Mouse (Mus musculus): ENCODE data around the gene Tmigd3.
A peak's percentile ranks its signal among the peaks of the same experiment; 100 is the strongest.
"Not testable (repeated sequence)": the region's sequence is repeated elsewhere in the genome, so short reads cannot be mapped to it uniquely, and the experiment has no call there.

Gene Tmigd3

DNA sequence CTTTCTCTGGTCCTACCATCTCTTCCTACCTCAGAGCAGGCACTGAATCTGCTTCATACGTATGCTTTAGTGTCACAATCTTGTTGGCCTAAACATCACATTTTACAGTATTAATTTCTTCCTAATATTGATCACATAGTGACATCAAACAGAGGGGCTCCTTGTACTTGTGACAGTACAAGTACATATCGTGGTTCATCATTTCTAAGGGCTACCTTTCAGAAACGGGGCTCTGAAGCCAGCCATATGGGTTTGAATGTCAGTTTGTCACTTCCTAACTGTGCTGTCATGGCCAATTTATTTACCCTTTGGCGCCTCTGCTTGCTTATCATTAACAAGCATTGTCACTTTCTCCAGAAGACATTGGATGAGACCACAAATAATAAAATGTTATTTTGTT, 30.8 kb downstream of the Tmigd3 start:
- no peak for DNase-seq (ENCODE audit: low spot score in 2 of 2)

DNA sequence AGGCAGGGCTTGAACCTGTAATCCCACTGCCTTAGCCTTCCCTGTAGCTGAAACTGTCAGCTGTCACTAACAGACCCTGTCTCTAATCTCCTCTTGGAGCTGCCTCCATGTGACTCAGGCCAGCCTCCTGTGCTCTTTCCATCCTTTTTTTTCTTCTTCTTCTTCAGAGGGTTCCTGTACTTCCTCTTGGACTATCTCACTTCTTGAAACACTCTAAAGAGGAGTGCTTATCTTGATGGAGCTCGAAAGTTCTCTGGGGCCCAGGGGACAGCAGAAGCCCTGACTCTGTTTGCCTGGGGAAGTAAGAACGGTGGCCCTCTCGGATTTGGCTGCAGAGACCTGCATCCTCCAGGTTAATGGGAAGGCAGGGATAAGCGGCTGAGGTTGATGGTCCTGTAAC, 33.5 kb downstream of the Tmigd3 start:
- no peak for DNase-seq (ENCODE audit: low spot score in 2 of 2)

DNA sequence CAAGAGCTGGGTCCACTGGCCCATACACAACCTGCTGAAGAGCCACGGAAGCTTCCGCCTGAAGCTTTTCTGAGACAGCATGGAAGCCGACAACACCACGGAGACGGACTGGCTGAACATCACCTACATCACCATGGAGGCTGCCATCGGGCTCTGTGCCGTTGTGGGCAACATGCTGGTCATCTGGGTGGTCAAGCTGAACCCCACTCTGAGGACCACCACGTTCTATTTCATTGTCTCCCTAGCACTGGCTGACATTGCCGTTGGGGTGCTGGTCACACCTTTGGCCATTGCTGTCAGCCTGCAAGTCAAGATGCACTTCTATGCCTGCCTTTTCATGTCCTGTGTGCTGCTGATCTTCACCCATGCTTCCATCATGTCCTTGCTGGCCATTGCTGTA, 34.0 kb downstream of the Tmigd3 start:
- no peak for DNase-seq (ENCODE audit: low spot score in 2 of 2)

DNA sequence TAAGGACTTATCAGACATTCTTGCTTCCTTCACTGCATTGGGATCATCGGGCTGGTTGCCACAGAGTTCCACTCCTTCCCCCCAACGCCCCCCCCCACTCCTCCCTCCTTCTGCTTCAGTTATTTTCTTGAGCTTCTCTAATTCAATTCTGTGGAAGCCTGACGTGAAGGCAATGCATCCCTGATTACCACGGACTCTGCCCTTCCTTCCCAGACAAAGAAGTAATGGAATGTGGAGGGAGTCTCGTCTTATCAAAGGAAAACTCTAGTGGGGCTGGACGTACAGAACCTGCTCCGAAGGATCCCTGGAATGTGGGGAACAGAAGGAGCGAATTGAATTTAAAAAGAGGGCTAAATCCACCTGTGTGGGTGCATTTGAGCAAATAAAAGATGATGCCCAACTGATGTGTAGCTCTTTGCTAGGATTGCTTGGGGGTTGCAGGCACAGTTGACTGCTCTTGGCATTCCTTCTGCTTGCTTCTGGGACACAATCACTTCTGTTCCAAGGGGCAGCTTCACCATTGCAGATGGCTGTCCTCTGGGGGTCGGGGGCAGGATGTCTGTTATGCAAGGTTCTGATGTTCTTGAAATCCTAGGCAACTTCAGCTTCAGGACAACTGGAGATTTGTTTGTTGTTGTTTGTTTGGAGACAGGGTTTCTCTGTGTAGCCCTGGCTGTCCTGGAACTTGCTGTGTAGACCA, 37.4 kb downstream of the Tmigd3 start:
- peak in 1 of 2 experiments; percentile 10 for DNase-seq (ENCODE audit: low spot score in 2 of 2)

DNA sequence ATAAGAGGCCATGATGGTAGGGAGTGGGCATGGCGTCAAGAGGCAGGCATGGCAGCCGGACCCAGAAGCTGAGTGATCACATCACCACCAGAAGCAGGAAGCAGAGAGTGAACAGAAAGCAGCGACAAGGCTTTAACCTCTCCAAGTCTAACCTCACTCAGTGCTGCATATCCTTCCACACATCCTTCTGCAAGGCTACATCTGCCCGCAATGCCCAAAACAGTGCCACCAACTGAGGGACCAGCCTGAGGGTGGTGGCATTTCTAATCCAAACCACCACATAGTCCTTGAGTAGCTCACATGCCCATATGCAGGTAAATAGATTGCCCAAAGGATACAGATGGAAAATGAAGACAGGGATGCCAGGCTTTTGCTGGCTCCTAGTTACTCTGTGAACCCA, 38.3 kb downstream of the Tmigd3 start:
- peak in 1 of 2 experiments; percentile 10 for DNase-seq (ENCODE audit: low spot score in 2 of 2)

DNA sequence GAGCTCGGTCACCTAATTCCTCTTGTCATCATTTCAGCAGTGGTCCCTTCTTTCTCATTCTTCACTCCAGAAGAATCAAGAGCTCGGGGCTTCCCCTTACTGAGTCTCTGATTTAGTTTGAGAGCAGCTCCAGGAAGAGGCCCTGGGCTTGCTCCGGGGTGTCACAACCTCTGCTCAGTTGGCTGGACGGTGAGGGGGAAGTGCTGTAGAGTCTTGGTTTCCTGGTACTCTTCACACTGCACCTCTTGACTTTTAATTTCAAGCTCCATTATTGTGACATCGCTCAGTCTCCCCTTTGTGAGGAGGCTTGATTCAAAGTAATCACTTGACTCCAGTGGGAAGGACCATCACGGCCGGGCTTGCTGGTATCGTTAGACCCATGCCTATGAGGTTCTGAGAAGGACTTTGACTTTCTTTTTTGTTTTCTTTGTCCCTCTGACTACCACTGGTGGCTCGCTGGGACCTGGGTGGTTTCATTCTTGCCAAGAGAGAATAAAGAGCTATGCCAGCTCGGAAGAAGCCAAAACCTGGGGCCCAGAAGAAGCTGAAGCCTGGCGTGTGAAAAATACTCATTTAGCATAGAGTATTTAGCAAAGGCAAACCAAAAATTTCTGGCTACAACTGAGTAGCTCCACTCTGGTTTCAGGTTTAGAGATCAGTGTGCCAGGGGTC, 40.0 kb downstream of the Tmigd3 start:
- no peak for DNase-seq (ENCODE audit: low spot score in 2 of 2)

DNA sequence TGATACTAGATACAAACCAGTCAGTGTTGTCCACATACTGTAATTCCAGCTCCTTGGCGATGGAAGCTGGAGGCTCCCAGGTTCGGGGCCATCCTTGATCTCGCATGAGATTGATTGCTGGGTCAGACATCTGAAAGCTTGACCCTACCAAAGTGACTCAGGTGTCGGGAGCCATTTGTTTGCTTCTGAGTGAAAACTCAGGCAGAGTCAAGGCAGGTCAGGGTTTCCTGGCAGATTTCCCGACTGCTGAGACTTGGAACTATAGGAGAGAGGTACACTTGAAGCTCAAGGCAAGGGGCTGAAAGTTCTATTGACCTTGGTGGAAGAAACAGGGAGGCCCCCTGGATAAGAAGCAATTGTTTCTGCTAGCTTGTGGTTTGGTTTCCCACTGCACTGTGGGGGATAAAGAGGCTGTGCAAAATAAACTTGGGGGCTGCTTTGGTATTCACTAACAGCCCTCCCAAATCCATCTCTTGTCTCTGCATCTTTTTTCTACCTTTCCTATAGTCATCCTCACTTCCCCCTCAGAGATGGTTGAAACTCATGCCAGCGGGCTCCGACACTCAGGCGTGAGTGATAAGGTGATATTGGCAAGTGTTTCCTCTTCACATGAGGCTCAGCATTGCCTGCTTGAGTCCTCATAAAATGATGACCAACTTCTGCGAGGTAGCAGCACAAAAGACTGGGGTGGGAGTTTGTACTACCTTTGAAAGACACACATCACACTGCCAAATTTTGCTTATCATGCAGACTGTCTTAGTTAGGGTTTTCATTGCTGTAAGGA, 41.6 kb downstream of the Tmigd3 start:
- DNase-seq (ENCODE audit: low spot score in 2 of 2), result no peak

DNA sequence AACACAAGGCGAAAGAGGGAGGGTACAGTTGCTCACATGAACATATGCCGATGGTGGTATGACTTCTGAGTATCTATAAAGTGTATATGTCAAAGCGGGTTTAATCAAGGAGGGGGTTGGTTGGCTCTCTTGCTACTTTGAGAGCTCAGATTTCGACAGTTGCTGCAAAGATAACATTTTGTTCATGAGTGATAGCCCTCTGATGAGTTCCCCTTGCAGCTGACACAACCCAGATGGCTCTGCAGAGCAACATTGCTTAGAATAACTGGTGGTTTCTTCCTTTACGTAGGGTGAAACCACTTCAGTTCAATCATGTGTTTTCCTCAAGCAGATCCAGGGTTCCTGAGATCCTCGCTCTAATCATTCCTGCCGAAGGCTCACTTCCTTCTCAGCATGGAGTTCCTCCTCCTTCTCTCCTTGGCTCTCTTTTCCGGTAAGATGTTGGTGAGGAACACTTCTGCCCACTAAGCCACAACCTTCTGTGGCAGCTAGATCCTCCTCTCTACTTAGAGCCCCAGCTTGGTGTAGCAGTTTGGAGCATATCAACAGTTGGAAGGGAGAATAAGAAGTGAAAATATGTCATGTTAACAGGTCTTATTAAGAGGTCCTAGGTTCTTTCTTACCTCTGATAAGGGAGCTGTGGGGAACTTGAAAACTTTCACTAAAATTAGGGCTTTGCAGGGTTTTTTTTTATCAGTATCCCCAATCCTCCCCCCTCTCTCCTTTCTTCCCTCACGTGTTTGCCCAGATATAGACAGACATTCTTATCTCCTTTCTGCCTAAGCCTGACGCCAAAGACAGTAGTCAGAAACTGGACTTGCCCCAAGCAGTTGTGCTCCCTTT, 43.4 kb downstream of the Tmigd3 start:
- DNase-seq (ENCODE audit: low spot score in 2 of 2), result no peak

DNA sequence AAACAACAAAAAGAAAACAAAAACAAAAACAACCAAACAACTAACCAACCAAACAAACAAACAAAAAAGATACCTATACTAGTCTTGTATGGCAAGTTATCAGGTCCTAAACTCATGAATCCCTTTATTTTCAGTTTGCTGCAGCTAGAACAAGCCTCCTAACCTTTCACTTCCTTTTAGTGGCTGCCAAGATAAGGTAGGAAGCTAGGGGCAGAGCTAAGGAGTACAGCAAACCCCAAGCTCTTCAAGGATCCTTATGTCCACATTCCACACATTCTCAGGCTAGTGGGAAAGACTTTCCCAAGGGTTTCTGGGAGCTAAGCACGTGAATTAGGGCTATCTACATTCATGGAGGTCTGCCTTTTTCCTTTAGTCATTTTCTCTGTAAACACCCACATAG, 44.6 kb downstream of the Tmigd3 start:
- no peak for DNase-seq (ENCODE audit: low spot score in 2 of 2)

DNA sequence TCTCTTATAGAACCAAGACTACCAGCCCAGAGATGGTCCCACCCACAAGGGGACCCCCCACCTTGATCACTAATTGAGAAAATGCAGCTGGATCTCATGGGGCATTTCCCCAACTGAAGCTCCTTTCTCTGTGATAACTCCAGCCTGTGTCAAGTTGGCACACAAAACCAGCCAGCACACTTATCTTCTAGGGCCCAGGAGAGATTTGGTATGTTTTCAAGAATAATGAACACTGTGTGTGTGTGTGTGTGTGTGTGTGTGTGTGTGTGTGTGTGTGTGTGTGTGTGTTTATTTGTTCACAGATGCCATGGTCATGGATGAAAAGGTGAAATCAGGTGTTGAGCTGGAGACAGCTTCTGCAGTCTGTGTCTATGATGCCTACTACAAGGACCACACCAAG, 45.8 kb downstream of the Tmigd3 start:
- DNase-seq (ENCODE audit: low spot score in 2 of 2), result not testable (repeated sequence)

DNA sequence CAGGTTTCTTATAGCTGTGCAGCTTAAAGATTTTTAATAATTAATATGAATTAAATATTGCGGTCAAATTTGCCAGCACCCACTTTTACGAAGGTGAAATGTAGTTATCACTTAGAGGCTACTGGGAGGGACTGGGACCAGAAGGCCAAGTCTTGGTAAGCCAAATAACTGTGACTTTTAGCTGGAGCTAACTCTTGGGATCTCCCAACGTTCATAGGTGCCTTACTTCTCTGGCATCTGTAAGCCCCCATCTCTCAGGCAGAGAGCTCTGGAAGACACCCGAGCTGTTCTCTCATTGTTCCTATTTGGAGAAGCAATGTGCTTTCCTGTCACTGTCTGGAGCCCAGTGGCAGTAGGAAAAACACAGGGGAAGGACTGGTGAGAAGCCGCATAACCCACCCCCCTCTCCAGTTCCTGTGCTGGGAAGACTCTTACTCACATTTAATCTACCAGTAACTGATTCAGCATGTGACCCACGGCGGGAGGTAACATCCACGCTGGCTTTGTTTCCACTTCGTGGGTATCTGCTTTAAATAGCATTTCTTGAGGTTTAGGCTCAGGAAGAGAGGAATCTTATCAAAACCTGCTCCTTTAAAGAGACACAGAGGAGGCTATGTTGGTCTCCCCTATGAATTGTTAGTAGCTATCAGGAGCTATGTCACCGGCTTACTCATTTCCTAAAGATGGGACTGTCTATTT, 47.1 kb downstream of the Tmigd3 start:
- no peak for DNase-seq (ENCODE audit: low spot score in 2 of 2)

DNA sequence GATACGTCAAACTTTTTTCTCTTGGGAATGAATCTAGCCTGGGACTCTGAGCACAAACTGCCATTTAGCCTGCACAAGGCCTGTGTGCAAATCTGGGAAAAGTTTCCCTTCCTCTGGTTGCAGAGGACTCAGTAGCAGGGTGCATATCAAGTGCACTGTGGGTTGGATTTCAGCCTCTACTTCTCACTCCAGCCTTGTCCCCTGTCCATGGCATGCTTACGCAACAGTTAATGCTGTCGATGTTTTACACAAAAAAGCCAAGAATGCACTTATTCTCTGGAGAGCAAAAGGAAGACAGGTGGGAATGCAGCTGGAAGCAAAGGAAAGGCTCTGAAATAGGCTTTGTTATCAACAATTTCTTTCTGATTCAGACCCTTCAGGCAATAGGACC, 47.6 kb downstream of the Tmigd3 start:
- DNase-seq (ENCODE audit: low spot score in 2 of 2), result no peak

DNA sequence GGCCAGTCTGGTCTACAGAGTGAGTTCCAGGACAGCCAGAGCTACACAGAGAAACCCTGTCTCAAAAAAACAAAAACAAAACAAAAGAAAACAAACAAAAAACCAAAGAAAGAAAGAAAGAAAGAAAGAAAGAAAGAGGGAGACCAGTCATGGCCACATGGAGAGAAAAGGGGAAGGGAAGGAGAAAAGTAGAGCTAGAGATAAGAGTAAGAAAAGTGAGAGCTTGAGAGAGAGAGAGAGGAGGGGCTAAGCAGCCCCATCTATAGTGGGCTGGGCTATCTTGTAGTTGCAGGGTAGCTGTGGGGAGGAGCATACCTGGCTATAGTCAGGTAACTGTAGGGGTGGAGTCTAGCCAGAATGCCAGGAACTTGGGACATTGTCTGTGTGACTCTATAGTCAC, 50.0 kb downstream of the Tmigd3 start:
- DNase-seq (ENCODE audit: low spot score in 2 of 2), result not testable (repeated sequence)

DNA sequence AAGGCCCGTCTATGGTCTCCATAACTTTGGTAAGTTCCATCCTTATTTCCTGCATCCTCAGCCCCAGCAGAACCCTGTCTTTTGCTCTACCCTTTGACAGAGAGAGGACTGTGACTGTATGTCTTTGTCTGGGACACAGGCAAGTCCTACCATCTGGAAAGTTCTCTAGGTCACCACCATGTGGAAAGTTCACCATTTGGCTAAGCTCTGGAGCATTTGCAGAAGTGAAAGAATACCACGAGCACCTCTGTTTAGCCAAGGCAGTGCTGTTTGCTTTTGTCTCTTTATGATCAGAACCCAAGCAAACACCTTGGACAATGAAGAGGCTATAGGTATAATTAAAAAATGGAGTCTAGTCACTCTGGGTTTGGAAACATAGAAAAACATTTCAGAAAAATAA, 51.3 kb downstream of the Tmigd3 start:
- DNase-seq (ENCODE audit: low spot score in 2 of 2), result no peak

DNA sequence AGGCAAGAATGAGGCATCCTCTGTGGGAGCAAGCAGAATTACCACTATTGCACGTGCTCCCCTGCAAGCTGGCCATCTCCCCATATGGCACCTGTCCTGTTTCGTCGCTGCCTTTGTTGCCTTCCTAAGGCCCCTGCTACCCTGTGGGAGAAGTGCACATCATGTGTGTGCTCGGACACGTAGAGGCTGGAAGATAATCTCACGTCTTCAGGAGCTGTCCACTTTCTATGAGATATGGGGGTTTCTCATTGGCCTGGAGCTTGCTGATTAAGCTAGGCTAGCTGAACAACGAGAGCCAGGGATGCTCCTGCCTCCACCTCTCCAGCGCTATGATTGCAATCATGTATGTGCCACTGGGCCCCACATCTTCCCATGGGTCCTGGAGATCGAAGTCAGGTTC, 53.9 kb downstream of the Tmigd3 start:
- no peak for DNase-seq (ENCODE audit: low spot score in 2 of 2)

DNA sequence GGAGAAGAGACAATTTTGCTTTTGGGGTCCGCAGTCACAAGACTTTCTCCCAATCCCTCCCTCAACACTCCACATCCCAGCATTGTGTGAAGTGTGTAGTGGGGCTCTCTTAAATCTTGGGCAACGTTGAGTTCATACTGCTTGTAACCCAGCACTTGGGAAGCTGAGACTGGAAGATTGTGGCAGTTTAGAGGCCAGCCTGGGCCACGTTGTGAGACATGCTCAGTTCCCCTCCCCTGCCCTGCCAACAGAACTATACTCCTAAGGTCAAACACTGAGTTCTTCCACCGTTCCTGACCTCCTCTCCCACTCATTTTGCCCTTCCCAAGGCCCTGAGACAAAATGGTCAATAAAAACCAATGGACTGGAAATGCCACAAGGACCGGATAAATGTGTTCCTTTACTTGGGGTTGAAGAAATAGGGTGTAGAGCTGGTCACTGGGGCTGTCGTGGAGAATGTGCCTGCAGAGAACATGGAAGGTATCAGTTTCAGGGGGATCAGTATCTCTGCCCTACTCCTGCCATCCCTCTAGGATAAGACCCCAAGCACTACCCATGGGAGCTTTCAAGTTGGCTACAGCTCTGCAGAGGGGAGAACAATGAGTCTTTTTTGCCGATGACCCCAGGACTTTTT, 57.0 kb downstream of the Tmigd3 start:
- DNase-seq (ENCODE audit: low spot score in 2 of 2), result no peak

DNA sequence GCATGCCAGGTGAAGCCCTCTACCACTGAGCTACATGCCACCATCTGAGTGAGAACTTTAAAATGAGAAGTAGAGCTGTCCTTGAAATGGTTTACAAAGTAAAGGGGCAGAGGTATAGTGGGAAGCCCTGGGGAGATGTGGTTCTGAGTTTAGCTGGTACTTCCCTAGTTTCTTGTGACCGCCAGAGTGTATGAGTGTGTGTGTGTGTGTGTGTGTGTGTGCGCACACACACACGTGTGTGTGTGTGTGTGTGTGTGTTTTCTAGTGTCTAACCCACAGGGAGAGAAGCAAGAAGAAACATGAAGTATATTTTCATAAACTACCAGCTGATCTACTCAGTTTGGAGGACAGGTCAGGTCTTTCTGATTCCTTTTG, 57.5 kb downstream of the Tmigd3 start:
- no peak for DNase-seq (ENCODE audit: low spot score in 2 of 2)

DNA sequence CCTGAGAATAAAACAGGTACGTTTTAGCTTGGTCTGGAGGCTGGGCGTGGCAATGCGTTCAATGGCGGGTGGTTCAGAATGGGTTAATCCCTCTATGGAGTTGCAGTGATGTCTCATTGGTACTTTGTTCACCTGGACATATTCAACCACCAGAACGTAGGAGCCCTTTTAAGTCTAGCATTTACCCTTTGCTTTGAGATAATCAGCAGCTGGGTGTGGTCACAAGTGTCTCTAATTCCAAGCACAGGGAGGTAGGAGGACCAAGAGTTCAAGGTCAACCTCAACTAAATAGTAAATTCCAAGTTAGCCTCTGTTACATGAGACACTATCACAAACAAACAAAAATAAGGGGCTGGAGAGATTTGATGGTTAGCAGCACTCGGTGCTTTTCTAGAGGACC, 58.1 kb downstream of the Tmigd3 start:
- DNase-seq (ENCODE audit: low spot score in 2 of 2), result no peak

DNA sequence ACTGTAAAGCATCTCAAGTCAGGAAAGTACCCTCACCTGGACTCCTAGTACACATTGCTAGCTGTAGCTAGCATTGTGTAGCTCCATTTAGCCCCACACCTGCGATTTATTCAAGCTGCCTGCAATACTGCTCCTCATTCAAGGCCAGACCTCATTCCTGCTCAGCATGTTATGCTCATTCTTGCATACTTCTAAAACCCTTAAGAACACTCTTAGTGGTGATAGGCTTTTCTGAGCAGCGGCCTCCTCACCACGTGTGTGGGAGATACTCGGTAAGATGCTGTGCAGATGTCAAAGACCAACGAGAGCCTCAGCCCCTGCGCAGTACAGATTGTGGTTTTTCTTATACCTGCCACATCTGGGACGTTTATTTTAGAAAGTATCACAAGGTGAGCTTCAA, 59.1 kb downstream of the Tmigd3 start:
- no peak for DNase-seq (ENCODE audit: low spot score in 2 of 2)

DNA sequence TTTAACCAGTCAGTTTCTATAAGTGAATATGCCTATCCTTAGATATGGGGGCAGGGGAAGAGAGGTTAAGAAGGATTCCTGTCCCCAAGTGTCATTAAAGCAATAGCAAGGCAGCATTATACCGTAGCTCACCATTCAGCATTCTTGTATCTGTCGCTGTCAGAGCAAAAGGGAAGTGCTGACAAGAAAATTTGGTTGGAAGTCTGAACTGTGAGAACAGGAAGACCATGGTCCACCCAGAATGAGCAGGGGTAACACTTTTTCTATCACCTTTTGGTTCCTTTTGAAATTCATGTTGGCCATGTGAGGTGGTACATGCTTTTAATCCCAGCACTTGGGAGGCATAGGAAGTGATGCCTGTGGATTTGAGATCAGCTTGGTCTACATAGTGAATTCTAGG, 60.4 kb downstream of the Tmigd3 start:
- no peak for DNase-seq (ENCODE audit: low spot score in 2 of 2)

Data from right cerebral cortex, postnatal 10 days (tissue).